Mouse (Mus musculus) intestine, embryonic 14.5 days (tissue): ENCODE measurements around the gene Qrich2. TPM values are rescaled to one million over a fixed set of nuclear protein-coding genes. Genes with fewer than 3 reads are reported as not detected.

ENCODE experiments used
- ATAC-seq: fragments of 200-750 bp; cut with Nextera tagmentation; replicated peaks from 2 replicates; pipeline ENCODE4 v1.8.0; 2017; ENCODE audit warnings: low read depth, moderate number of reproducible peaks, moderate TSS enrichment, moderate library complexity; ENCODE audit not compliant: low FRiP score, low TSS enrichment
- DNase-seq: peaks from one replicate; pipeline ENCODE4 v3.0.0-alpha.2; 2018; ENCODE audit warnings: low spot score
- H3K27ac ChIP-seq: fragments of 300-500 bp; sonication (generic); 2 replicates; pipeline ENCODE4 v1.5.1; 2014; ENCODE audit warnings: low read depth, mild to moderate bottlenecking, control low read depth
- H3K27me3 ChIP-seq: fragments of 300-500 bp; sonication (generic); replicated peaks from 2 replicates; pipeline ENCODE4 v1.6.1; 2014; ENCODE audit warnings: low read length, control low read depth; ENCODE audit not compliant: control insufficient read depth, insufficient read depth
- H3K36me3 ChIP-seq: fragments of 300-500 bp; sonication (generic); 2 replicates; pipeline ENCODE4 v1.6.1; 2014; ENCODE audit warnings: low read length, control low read depth; ENCODE audit not compliant: control insufficient read depth, insufficient read depth
- H3K4me1 ChIP-seq: fragments of 300-500 bp; sonication (generic); replicated peaks from 2 replicates; pipeline ENCODE4 v1.6.1; 2014; ENCODE audit warnings: low read length, control low read depth, mixed read lengths; ENCODE audit not compliant: control insufficient read depth, insufficient read depth
- H3K4me2 ChIP-seq: fragments of 300-500 bp; sonication (generic); 2 replicates; pipeline ENCODE4 v1.6.1; 2014; ENCODE audit warnings: low read length
- H3K4me3 ChIP-seq: fragments of 300-500 bp; sonication (generic); 2 replicates; pipeline ENCODE4 v1.5.1; 2014; ENCODE audit warnings: low read depth, low read length, control low read depth, mixed read lengths
- H3K9ac ChIP-seq: fragments of 300-500 bp; sonication (generic); 2 replicates; pipeline ENCODE4 v1.6.1; 2014; ENCODE audit warnings: mild to moderate bottlenecking, low read length
- H3K9me3 ChIP-seq: fragments of 300-500 bp; sonication (generic); 2 replicates; pipeline ENCODE4 v1.6.1; 2016; ENCODE audit warnings: low read length, control low read depth; ENCODE audit not compliant: control insufficient read depth
- WGBS: fragments of 180-500 bp; shearing (Covaris S2); extraction: QIAGEN DNeasy Blood & Tissue Kit; methylation state at CpG from one replicate; pipeline ENCODE4 v1.1.7; 2014; 5-methylcytosine and 5-hydroxymethylcytosine counted together
- polyA plus RNA-seq: library from polyadenylated mRNA; unstranded; fragments of >200 nt; fragmentation: Nextera tagmentation; extraction: Ambion mirVana; gene quantifications from 2 replicates; pipeline ENCODE4 v1.2.1, GENCODE M21; 2014

Qrich2 gene
- polyA plus RNA-seq, 1 experiment from 2014 or later: 0.15 TPM

DNA sequence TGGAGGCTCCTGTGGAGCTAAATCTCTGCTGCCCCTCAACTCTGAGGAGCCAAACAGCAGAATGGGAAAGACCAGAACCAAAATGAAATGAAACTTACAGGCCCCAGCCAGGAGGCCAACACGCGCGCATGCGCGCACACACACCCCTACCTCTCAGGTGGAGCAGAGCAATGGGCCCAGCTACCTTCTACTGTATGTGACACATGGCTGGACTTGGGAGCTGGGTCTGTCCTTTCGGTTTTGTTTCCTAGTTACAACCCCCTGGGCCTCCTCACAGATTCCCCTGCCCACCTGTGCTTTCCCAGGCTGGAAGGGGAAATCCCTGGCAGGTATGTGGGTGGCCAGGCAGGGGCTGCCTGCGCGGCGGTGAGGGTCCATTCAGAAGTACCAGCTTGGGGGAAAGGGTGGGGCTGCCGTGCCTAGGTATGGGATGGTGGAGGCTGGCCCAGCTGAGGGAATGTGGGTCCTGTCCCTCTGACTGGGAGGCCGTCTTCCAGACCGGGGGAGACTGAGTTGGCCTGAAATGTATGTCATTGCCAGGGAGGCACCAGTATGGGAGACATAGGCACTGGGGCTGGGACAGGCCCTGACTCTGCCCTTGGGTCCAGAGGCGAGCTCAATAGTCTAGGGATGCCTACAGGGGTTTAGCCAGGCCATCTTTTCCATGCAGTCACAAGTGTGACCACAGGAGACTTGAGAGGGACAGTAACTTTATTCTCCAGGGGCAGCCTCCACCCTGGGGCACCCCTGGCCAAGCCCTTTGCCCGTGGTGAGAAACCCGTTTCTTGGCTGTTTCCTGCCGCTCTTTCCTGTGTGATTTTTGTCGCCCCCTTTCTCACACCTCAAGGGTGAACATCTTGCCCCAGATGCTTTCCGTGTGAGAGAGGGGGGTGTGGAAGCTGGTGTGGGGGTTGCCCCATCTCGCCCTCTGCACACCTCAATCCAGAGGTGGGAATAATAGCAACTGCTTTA, 26.5 kb downstream of the Qrich2 start:
- DNase-seq: no peak
- 78% methylated on average over 19 of the region's 19 CpGs for WGBS
- no peak overlapping the region for H3K4me2 ChIP-seq
- no peaks in the 10 kb centered on the region for H3K9me3 ChIP-seq
- H3K9ac ChIP-seq: no peak overlapping the region
- H3K36me3 ChIP-seq: peaks cover 35% of the 10 kb centered on the region
- ATAC-seq: no peak
- no peak overlapping the region for H3K4me3 ChIP-seq
- H3K27ac ChIP-seq: no peak overlapping the region
- H3K4me1 ChIP-seq: peaks cover 25% of the 10 kb centered on the region
- H3K27me3 ChIP-seq: no peaks in the 10 kb centered on the region

DNA sequence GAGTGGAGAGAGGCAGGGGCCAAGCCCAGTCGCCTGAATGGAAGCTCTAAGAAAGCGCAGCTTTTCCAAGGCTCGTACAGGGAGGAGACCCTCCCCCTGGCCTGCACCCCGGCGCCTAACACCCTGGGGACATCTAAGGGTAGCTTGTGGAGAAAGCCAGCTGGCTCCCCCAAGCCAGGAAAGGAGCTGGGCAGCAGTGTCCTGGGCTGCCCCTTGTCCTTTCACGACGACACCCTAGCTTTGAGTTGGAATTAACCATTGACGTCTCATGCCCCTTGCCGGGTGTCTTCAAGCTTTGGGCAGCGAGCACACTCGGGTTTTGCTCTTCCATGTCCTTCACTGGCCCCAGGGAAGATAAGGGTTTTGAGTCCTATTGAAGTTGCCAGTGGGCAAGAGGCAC, 28.5 kb downstream of the Qrich2 start:
- Histone ChIP-seq H3K27me3 (no peaks in the 10 kb centered on the region), H3K9me3 (no peaks in the 10 kb centered on the region), H3K9ac (no peak overlapping the region), H3K27ac (no peak overlapping the region), H3K4me1 (peaks cover 27% of the 10 kb centered on the region), H3K4me3 (no peak overlapping the region), H3K4me2 (no peak overlapping the region), H3K36me3 (peaks cover 35% of the 10 kb centered on the region)
- DNase-seq (no peak), ATAC-seq (no peak)
- 82% methylated on average over 11 of the region's 11 CpGs for WGBS

DNA sequence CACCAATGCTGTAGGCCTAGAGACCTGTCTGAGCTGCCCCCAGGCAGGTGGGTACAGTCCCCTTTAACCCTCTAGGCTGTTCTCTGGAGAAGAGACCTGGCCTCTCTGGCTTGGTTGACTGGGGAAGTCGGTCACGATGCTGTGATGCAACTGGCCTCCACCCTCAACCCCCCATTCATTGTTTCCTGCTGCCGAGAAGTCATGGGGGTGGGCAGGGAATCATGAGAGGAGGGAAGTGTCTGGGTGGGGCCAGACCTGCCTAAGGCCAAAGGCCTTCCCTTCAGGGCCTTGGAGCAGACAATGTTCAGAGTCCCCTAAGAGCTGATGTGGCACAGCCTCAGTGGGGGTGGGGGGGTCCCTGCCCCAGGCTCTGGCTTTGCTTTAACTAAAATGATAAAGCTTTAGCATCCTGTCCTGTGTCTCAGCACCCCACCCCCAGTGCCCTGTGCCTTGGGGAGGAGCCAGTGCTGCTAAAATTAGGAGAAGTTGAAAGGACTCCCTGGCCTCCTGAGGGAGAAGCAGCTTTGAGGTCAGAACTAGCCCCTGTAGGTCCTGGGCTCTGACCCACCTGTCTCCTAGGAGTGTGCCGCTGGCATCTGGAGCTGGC, 29.2 kb downstream of the Qrich2 start:
- 0 out of 2 replicates have a peak overlapping the region, but pooled peaks have one; percentile 20 for H3K9ac ChIP-seq
- no peak overlapping the region for H3K27ac ChIP-seq
- ATAC-seq (no peak), DNase-seq (no peak)
- H3K4me1 ChIP-seq: peaks cover 27% of the 10 kb centered on the region
- no peaks in the 10 kb centered on the region for H3K27me3 ChIP-seq
- H3K4me3 ChIP-seq: peak overlapping the region; percentile 6; the same call in 1 of the 2 replicates
- WGBS: 55% methylated on average over 4 of the region's 4 CpGs
- H3K36me3 ChIP-seq: peaks cover 35% of the 10 kb centered on the region
- peak overlapping the region; percentile 82 for H3K4me2 ChIP-seq
- no peaks in the 10 kb centered on the region for H3K9me3 ChIP-seq

DNA sequence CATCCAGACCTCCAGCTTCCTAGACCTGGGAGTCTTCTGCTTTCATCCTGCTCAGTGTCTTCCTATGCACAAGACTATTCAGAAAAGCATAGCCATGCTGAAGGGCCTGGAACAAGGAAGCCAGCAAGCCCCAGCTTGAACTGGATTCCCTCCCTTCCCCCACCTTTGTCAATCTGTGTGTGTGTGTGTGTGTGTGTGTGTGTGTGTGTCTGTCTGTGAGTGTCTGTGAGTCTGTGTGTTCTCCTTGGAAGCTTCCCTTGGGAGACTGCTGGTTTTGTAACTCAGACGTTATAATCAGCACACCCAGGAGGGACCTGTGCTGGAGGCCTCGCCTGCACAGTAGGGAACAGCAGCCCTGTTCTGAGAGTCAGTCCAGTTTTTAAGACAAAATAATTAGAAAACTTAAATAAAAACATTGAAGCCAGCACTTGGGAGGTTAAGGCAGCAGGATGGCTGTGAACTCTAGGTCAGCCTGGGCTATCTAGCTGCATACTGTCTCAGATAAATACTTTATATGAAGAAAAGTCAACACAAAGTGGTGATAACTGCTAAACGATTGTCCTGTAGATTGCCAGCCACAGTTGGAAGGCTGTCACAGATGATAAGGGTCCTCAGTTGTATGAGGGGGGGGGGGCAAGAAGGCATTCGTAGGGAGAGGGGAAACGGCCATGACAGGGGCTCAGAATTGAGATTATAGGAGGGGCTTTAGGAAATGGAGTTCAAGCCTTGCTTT, 29.9 kb downstream of the Qrich2 start:
- Histone ChIP-seq H3K9ac (peak overlapping the region; percentile 16; the same call in 1 of the 2 replicates), H3K4me1 (peaks cover 29% of the 10 kb centered on the region), H3K27me3 (no peaks in the 10 kb centered on the region), H3K36me3 (peaks cover 35% of the 10 kb centered on the region), H3K9me3 (no peaks in the 10 kb centered on the region), H3K4me3 (peak overlapping the region; percentile 62), H3K4me2 (peak overlapping the region; percentile 82), H3K27ac (no peak overlapping the region; the same call in 1 of the 2 replicates)
- 48% methylated on average over 5 of the region's 5 CpGs for WGBS
- DNase-seq: no peak
- ATAC-seq: no peak

DNA sequence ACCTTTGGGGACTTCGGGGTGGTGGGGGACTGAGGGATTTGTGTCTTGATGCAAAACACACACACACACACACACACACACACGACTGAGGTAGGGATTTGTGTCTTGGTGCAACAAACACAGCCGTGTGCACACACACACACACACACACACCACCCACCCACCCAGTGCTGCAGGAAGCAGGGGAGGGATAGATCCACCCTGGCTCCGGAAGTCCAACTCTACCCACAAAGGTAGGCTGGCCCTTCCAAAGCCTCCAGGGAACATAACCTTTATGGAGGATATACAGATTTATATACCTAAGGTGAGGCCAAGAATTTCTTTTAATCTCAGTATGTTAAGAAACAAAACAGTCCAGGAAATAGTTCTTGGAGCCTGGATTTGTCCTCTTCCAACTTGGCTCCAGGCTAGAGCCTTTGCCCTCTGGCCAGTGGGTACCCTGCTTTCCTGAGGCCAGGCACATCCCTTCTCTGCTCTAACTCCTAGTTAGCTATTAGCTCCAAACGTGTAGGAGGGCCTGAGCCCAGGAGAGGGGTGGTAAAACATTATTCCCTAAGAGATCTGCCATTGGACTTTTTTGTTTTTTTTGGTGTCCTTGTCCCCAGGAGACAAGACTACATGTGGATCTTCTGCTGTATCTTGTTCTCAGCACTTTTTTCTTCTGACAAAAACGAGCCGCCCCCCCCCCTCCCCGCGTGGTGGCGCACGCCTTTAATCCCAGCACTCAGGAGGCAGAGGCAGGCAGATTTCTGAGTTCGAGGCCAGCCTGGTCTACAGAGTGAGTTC, 30.9 kb downstream of the Qrich2 start:
- peak overlapping the region; percentile 82 for H3K4me2 ChIP-seq
- H3K4me1 ChIP-seq: peaks cover 39% of the 10 kb centered on the region
- ATAC-seq: no peak
- H3K27me3 ChIP-seq: no peaks in the 10 kb centered on the region
- DNase-seq: no peak
- 53% methylated on average over 12 of the region's 12 CpGs for WGBS
- peak overlapping the region; percentile 62 for H3K4me3 ChIP-seq
- peaks cover 33% of the 10 kb centered on the region for H3K36me3 ChIP-seq
- peak overlapping the region; percentile 62 for H3K9ac ChIP-seq
- H3K27ac ChIP-seq: peak overlapping the region; percentile 90
- no peaks in the 10 kb centered on the region for H3K9me3 ChIP-seq

DNA sequence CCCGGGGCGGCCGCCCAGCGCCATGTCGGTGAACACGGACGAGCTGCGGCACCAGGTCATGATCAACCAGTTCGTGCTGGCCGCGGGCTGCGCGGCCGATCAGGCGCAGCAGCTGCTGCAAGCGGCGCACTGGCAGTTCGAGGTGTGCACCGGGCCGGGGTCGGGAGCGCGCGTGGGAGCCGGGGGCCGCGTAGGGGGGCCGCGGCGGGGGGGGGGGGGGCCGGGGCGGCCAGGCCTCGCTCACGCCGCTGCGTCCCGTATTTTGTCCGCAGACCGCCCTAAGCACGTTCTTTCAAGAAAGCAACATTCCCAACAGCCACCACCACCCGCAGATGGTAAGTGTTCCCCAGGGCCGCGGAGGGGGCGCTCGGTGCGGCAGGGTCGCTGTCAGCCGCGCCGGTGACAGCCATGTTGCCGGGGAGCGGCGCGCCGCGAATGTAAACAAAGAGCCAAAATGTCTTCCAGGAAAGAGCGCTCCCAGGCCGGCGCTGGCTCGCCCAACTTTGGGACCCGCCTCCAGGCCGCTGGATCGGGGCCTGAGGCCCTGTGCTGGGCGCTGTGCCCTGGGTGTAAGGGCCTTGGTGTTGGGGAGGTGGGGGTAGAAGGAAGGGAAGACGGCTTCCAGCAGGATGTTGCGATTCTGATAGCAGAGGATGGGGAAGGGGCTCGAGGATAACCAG, 31.6 kb downstream of the Qrich2 start:
- H3K4me3 ChIP-seq: peak overlapping the region; percentile 62
- peaks cover 29% of the 10 kb centered on the region for H3K36me3 ChIP-seq
- H3K4me2 ChIP-seq: peak overlapping the region; percentile 82
- WGBS: under 1% methylated on average over 55 of the region's 67 CpGs
- DNase-seq (peak; percentile 88), ATAC-seq (0 out of 2 replicates have a peak, but pooled peaks have one; percentile 7)
- no peaks in the 10 kb centered on the region for H3K9me3 ChIP-seq
- peak overlapping the region; percentile 90 for H3K27ac ChIP-seq
- H3K4me1 ChIP-seq: peaks cover 39% of the 10 kb centered on the region
- H3K9ac ChIP-seq: peak overlapping the region; percentile 62
- H3K27me3 ChIP-seq: no peaks in the 10 kb centered on the region

DNA sequence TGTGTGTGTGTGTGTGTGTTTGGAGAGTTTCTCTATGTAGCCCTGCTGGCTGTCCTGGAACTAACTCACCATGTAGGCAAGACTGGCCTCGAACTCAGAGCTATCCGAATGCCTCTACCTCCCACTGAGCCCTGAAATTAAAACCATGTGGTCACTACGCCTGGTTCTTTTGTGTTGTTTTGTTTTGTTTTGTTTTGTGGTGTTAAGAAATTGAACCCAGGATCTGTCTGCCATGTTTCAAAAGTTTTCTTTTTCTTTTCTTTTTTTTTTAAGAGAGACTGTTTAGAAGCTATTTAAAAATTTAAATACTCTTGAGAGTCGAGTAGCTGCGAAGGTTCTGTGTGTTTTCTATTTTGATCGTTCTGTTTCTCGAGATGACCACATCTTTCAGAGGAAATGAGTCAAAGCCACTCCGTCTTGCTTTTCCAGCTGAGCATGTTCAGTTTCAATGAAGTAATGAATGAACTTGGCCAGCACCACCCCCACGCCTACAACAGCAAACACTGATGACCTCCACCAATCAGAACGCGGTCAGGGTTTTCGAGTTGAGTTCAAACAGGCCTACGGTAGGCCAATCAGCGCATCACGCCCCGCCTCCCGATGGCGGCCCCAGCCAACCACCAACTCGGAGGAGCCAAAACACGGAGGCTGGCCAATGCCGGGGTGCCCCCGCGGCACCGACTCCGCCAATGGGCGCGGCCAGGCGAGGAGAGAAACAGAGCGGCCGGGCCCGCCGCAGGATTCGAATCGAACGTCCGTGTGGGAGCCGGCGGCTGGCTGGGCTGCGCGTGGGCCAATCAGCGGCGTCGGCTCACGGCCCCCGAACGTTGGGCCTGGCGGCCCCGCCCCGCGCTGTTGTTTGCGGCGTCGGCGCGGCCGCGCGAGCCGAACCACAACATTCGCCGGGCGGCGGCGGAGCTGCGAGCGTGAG, 32.4 kb downstream of the Qrich2 start, which contains the start of gene Ubald2:
Gene Ubald2, plus strand, starts transcription at position 739 of the 931 bp plus-strand sequence.
- Histone ChIP-seq H3K27me3 (no peaks in the 10 kb centered on the region), H3K4me3 (peak within 1 kb of the TSS; percentile 62), H3K4me2 (peak within 1 kb of the TSS; percentile 82), H3K9me3 (no peaks in the 10 kb centered on the region), H3K9ac (peak within 1 kb of the TSS; percentile 62), H3K27ac (peak within 1 kb of the TSS; percentile 90), H3K4me1 (peaks cover 39% of the 10 kb centered on the region), H3K36me3 (peaks cover 22% of the 10 kb centered on the region)
- peak; percentile 96 for DNase-seq
- 3% methylated on average over 64 of the region's 66 CpGs for WGBS
- ATAC-seq: peak; percentile 93
